Mouse (Mus musculus): ENCODE results near the gene Bmp2.

Bmp2 gene

GRCm38 (mm10) chr2:133565995-133566710 is 14.2 kb downstream of the Bmp2 start:
- 68% methylated on average over 14 of the region's 14 CpGs for WGBS

DNA sequence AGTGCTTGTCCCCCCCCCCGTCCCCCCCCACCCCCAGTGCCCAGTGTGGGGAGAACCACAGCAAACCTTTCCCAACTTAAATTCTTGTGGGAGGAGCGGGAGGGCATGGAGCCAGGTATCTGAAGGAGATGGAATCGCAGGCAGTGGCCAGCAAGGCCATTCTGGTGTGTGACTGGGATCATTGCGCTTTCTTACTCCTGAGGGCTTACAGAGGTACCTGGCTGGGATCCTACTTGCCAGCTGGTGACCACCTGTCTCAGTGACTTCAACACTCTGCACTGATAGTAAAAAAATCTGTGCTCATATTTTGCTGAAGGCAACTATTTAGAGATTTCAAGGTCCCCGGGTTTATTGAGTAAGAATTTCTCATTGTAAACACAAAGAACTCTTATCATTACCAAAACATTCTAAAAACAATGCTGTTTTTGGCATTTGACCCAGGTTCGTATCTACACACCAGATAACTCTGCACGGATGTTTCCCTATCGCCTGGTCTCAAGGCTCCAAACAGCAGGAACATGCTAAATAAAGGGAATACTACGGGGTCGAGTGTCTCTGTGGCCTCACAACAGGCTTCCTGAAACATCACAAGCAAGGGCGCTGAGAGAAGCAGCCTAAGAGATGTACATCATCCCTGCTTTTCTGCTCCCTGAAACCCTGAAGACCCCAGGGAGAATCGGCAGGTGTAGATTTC is 39.8 kb downstream of the Bmp2 start:
- 71% methylated on average over 12 of the region's 12 CpGs for WGBS

Measured in cerebral cortex, adult 2 months (tissue).